Mouse (Mus musculus): ENCODE data around the gene Slit1. TPM values are rescaled to one million over a fixed set of nuclear protein-coding genes. Genes with fewer than 3 reads are reported as not detected.

The Slit1 gene
- polyA plus RNA-seq, 1 experiment from 2014 or later, result 0.35 TPM

- no peaks in the 10 kb centered on the region for H3K36me3 ChIP-seq (ENCODE audit: control insufficient read depth, insufficient read depth)
- H3K27me3 ChIP-seq (replicated peaks; ENCODE audit: control insufficient read depth, insufficient read depth, low read length), result no peaks in the 10 kb centered on the region
- H3K27ac ChIP-seq (ENCODE audit: low read depth, low read length), result no peak overlapping the region
- no peaks in the 10 kb centered on the region for H3K9me3 ChIP-seq (ENCODE audit: control insufficient read depth)
- H3K4me1 ChIP-seq (replicated peaks; ENCODE audit: control insufficient read depth, insufficient read depth, low read length), result no peaks in the 10 kb centered on the region
- no peak overlapping the region for H3K4me3 ChIP-seq (ENCODE audit: low read depth, low read length)
- ATAC-seq, result no peak
- no peak overlapping the region for H3K9ac ChIP-seq (ENCODE audit: low read depth, low read length)
- WGBS, result 49% methylated on average over 10 of the region's 10 CpGs
- TF ChIP-seq CTCF (IDR thresholded peaks at IDR 0.05; ENCODE audit: low read depth), result no peak
- no peak overlapping the region for H3K4me2 ChIP-seq (replicated peaks; ENCODE audit: low read depth)
These were observed 94.1 kb downstream of the Slit1 start for GRCm38 (mm10) chr19:41649394-41649793.

GRCm38 (mm10) chr19:41646947-41647631 lies 96.4 kb downstream of the Slit1 start:
- peak; percentile 84 for TF ChIP-seq CTCF (IDR thresholded peaks at IDR 0.05; ENCODE audit: low read depth)
- Histone ChIP-seq H3K4me2 (replicated peaks; ENCODE audit: low read depth) (no peak overlapping the region), H3K36me3 (ENCODE audit: control insufficient read depth, insufficient read depth) (no peaks in the 10 kb centered on the region), H3K9ac (ENCODE audit: low read depth, low read length) (no peak overlapping the region), H3K27me3 (replicated peaks; ENCODE audit: control insufficient read depth, insufficient read depth, low read length) (no peaks in the 10 kb centered on the region), H3K27ac (ENCODE audit: low read depth, low read length) (no peak overlapping the region), H3K4me1 (replicated peaks; ENCODE audit: control insufficient read depth, insufficient read depth, low read length) (no peaks in the 10 kb centered on the region), H3K4me3 (ENCODE audit: low read depth, low read length) (no peak overlapping the region), H3K9me3 (ENCODE audit: control insufficient read depth) (no peaks in the 10 kb centered on the region)
- no peak for ATAC-seq
- 37% methylated on average over 16 of the region's 16 CpGs for WGBS

GRCm38 (mm10) chr19:41643010-41643409 lies 100.5 kb downstream of the Slit1 start:
- no peak overlapping the region for H3K9ac ChIP-seq (ENCODE audit: low read depth, low read length)
- 68% methylated on average over 11 of the region's 11 CpGs for WGBS
- H3K4me2 ChIP-seq (replicated peaks; ENCODE audit: low read depth), result no peak overlapping the region
- H3K9me3 ChIP-seq (ENCODE audit: control insufficient read depth), result no peaks in the 10 kb centered on the region
- no peaks in the 10 kb centered on the region for H3K27me3 ChIP-seq (replicated peaks; ENCODE audit: control insufficient read depth, insufficient read depth, low read length)
- H3K27ac ChIP-seq (ENCODE audit: low read depth, low read length), result no peak overlapping the region
- no peak overlapping the region for H3K4me3 ChIP-seq (ENCODE audit: low read depth, low read length)
- no peak for ATAC-seq
- TF ChIP-seq CTCF (IDR thresholded peaks at IDR 0.05; ENCODE audit: low read depth), result no peak
- no peaks in the 10 kb centered on the region for H3K4me1 ChIP-seq (replicated peaks; ENCODE audit: control insufficient read depth, insufficient read depth, low read length)
- H3K36me3 ChIP-seq (ENCODE audit: control insufficient read depth, insufficient read depth), result no peaks in the 10 kb centered on the region

- no peak for ATAC-seq
- Histone ChIP-seq H3K27me3 (replicated peaks; ENCODE audit: control insufficient read depth, insufficient read depth, low read length) (no peaks in the 10 kb centered on the region), H3K9ac (ENCODE audit: low read depth, low read length) (no peak overlapping the region), H3K4me3 (ENCODE audit: low read depth, low read length) (no peak overlapping the region), H3K4me1 (replicated peaks; ENCODE audit: control insufficient read depth, insufficient read depth, low read length) (no peaks in the 10 kb centered on the region), H3K9me3 (ENCODE audit: control insufficient read depth) (no peaks in the 10 kb centered on the region), H3K4me2 (replicated peaks; ENCODE audit: low read depth) (no peak overlapping the region), H3K27ac (ENCODE audit: low read depth, low read length) (no peak overlapping the region), H3K36me3 (ENCODE audit: control insufficient read depth, insufficient read depth) (no peaks in the 10 kb centered on the region)
- 68% methylated on average over 6 of the region's 6 CpGs for WGBS
- no peak for TF ChIP-seq CTCF (IDR thresholded peaks at IDR 0.05; ENCODE audit: low read depth)
These were observed 108.5 kb downstream of the Slit1 start for GRCm38 (mm10) chr19:41634999-41635398.

- no peak overlapping the region for H3K27ac ChIP-seq (ENCODE audit: low read depth, low read length)
- no peaks in the 10 kb centered on the region for H3K4me1 ChIP-seq (replicated peaks; ENCODE audit: control insufficient read depth, insufficient read depth, low read length)
- no peak overlapping the region for H3K4me3 ChIP-seq (ENCODE audit: low read depth, low read length)
- no peaks in the 10 kb centered on the region for H3K36me3 ChIP-seq (ENCODE audit: control insufficient read depth, insufficient read depth)
- 84% methylated on average over 10 of the region's 10 CpGs for WGBS
- H3K4me2 ChIP-seq (replicated peaks; ENCODE audit: low read depth), result no peak overlapping the region
- no peak for TF ChIP-seq CTCF (IDR thresholded peaks at IDR 0.05; ENCODE audit: low read depth)
- H3K9ac ChIP-seq (ENCODE audit: low read depth, low read length), result no peak overlapping the region
- H3K27me3 ChIP-seq (replicated peaks; ENCODE audit: control insufficient read depth, insufficient read depth, low read length), result no peaks in the 10 kb centered on the region
- no peak for ATAC-seq
- no peaks in the 10 kb centered on the region for H3K9me3 ChIP-seq (ENCODE audit: control insufficient read depth)
These were observed 109.4 kb downstream of the Slit1 start for GRCm38 (mm10) chr19:41634099-41634498.

GRCm38 (mm10) chr19:41629532-41629931 lies 113.9 kb downstream of the Slit1 start:
- H3K9me3 ChIP-seq (ENCODE audit: control insufficient read depth), result no peaks in the 10 kb centered on the region
- no peaks in the 10 kb centered on the region for H3K27me3 ChIP-seq (replicated peaks; ENCODE audit: control insufficient read depth, insufficient read depth, low read length)
- no peak overlapping the region for H3K9ac ChIP-seq (ENCODE audit: low read depth, low read length)
- 46% methylated on average over 5 of the region's 5 CpGs for WGBS
- H3K4me2 ChIP-seq (replicated peaks; ENCODE audit: low read depth), result no peak overlapping the region
- H3K4me3 ChIP-seq (ENCODE audit: low read depth, low read length), result no peak overlapping the region
- TF ChIP-seq CTCF (IDR thresholded peaks at IDR 0.05; ENCODE audit: low read depth), result peak; percentile 86
- H3K4me1 ChIP-seq (replicated peaks; ENCODE audit: control insufficient read depth, insufficient read depth, low read length), result no peaks in the 10 kb centered on the region
- no peak overlapping the region for H3K27ac ChIP-seq (ENCODE audit: low read depth, low read length)
- H3K36me3 ChIP-seq (ENCODE audit: control insufficient read depth, insufficient read depth), result no peaks in the 10 kb centered on the region
- ATAC-seq, result no peak

Measured in intestine, postnatal 0 days (tissue).